Mouse (Mus musculus) forebrain, embryonic 10.5 days (tissue): Measurements from ENCODE around the gene AL607142.1. TPM values are rescaled to one million over a fixed set of nuclear protein-coding genes. Genes with fewer than 3 reads are reported as not detected.

Experiments used
- DNase-seq: peaks from one replicate; pipeline ENCODE4 v3.0.0-alpha.2; 2017; ENCODE audit warnings: low spot score; ENCODE audit errors: extremely low spot score
- H3K27ac ChIP-seq: fragments of 300-500 bp; sonication (generic); 2 replicates; pipeline ENCODE4 v1.5.1; 2016; ENCODE audit warnings: mild to moderate bottlenecking
- H3K27me3 ChIP-seq: fragments of 300-500 bp; sonication (generic); 2 replicates; pipeline ENCODE4 v1.6.1; 2016; ENCODE audit warnings: mild to moderate bottlenecking; ENCODE audit not compliant: poor library complexity, severe bottlenecking
- H3K36me3 ChIP-seq: fragments of 300-500 bp; sonication (generic); replicated peaks from 2 replicates; pipeline ENCODE4 v1.6.1; 2016; ENCODE audit warnings: mild to moderate bottlenecking, moderate library complexity
- H3K4me1 ChIP-seq: fragments of 300-500 bp; sonication (generic); 2 replicates; pipeline ENCODE4 v1.6.1; 2016
- H3K4me3 ChIP-seq: fragments of 300-500 bp; sonication (generic); 2 replicates; pipeline ENCODE4 v1.5.1; 2016; ENCODE audit warnings: mild to moderate bottlenecking, moderate library complexity
- H3K9me3 ChIP-seq: fragments of 300-500 bp; sonication (generic); 2 replicates; pipeline ENCODE4 v1.6.1; 2016; ENCODE audit warnings: mild to moderate bottlenecking, moderate library complexity
- WGBS: fragments of 180-500 bp; shearing (Covaris S2); methylation state at CpG from one replicate; pipeline ENCODE4 v1.1.7; 2016; 5-methylcytosine and 5-hydroxymethylcytosine counted together
- polyA plus RNA-seq: library from polyadenylated mRNA; unstranded; fragments of >200 nt; fragmentation: Nextera tagmentation; extraction: Ambion mirVana; gene quantifications from 2 replicates; pipeline ENCODE4 v1.2.1, GENCODE M21; 2016

Gene AL607142.1
- polyA plus RNA-seq, 1 experiment from 2014 or later, result not detected

- H3K27ac ChIP-seq, result no peak overlapping the region
- 91% methylated on average over 6 of the region's 6 CpGs for WGBS
These were observed 3.1 kb upstream of the AL607142.1 start for GRCm38 (mm10) chr4:120061727-120062126.

GRCm38 (mm10) chr4:120062198-120062597 lies 2.6 kb upstream of the AL607142.1 start:
- Histone ChIP-seq H3K27me3 (no peaks in the 10 kb centered on the region), H3K27ac (no peak overlapping the region), H3K4me3 (no peak overlapping the region), H3K36me3 (no peaks in the 10 kb centered on the region), H3K4me1 (peaks cover 9% of the 10 kb centered on the region), H3K9me3 (no peaks in the 10 kb centered on the region)
- no peak for DNase-seq
- 80% methylated on average over 6 of the region's 6 CpGs for WGBS

More at GRCm38 (mm10) chr4:120061727-120062126, 3.1 kb upstream of the AL607142.1 start:
- no peak for DNase-seq
- H3K4me1 ChIP-seq, result peaks cover 9% of the 10 kb centered on the region
- no peak overlapping the region for H3K4me3 ChIP-seq
- H3K27me3 ChIP-seq, result no peaks in the 10 kb centered on the region
- no peaks in the 10 kb centered on the region for H3K36me3 ChIP-seq
- H3K9me3 ChIP-seq, result no peaks in the 10 kb centered on the region

GRCm38 (mm10) chr4:120062754-120063153 lies 2.0 kb upstream of the AL607142.1 start:
- WGBS, result 95% methylated on average over 11 of the region's 11 CpGs
- Histone ChIP-seq H3K9me3 (no peaks in the 10 kb centered on the region), H3K4me3 (no peak overlapping the region), H3K27ac (no peak overlapping the region), H3K4me1 (peaks cover 9% of the 10 kb centered on the region), H3K27me3 (no peaks in the 10 kb centered on the region), H3K36me3 (no peaks in the 10 kb centered on the region)
- DNase-seq, result no peak

- no peaks in the 10 kb centered on the region for H3K36me3 ChIP-seq
- no peaks in the 10 kb centered on the region for H3K9me3 ChIP-seq
- H3K27me3 ChIP-seq, result no peaks in the 10 kb centered on the region
- 92% methylated on average over 20 of the region's 20 CpGs for WGBS
- H3K4me1 ChIP-seq, result peaks cover 9% of the 10 kb centered on the region
- no peak overlapping the region for H3K27ac ChIP-seq
- no peak for DNase-seq
- H3K4me3 ChIP-seq, result no peak overlapping the region
These were observed 1.3 kb upstream of the AL607142.1 start for GRCm38 (mm10) chr4:120063353-120064124.

- H3K4me1 ChIP-seq, result no peaks in the 10 kb centered on the region
- H3K27ac ChIP-seq, result no peak overlapping the region
- no peaks in the 10 kb centered on the region for H3K36me3 ChIP-seq
- no peak overlapping the region for H3K4me3 ChIP-seq
- no peaks in the 10 kb centered on the region for H3K9me3 ChIP-seq
- no peak for DNase-seq
- 0 out of 2 replicates have a peak, but pooled peaks cover 4% of the 10 kb centered on the region for H3K27me3 ChIP-seq
- 90% methylated on average over 9 of the region's 9 CpGs for WGBS
These were observed 2.2 kb downstream of the AL607142.1 start for GRCm38 (mm10) chr4:120066841-120067591.

GRCm38 (mm10) chr4:120067592-120068235 lies 2.9 kb downstream of the AL607142.1 start:
- no peaks in the 10 kb centered on the region for H3K36me3 ChIP-seq
- no peaks in the 10 kb centered on the region for H3K9me3 ChIP-seq
- H3K4me3 ChIP-seq, result no peak overlapping the region
- 87% methylated on average over 8 of the region's 8 CpGs for WGBS
- no peaks in the 10 kb centered on the region for H3K4me1 ChIP-seq
- no peak overlapping the region for H3K27ac ChIP-seq
- DNase-seq, result no peak
- 0 out of 2 replicates have a peak, but pooled peaks cover 4% of the 10 kb centered on the region for H3K27me3 ChIP-seq

GRCm38 (mm10) chr4:120068883-120069581 lies 4.2 kb downstream of the AL607142.1 start:
- Histone ChIP-seq H3K4me3 (no peak overlapping the region), H3K36me3 (no peaks in the 10 kb centered on the region), H3K27ac (no peak overlapping the region), H3K9me3 (no peaks in the 10 kb centered on the region), H3K4me1 (peaks cover 3% of the 10 kb centered on the region), H3K27me3 (0 out of 2 replicates have a peak, but pooled peaks cover 4% of the 10 kb centered on the region)
- no peak for DNase-seq
- WGBS, result 81% methylated on average over 3 of the region's 3 CpGs

- 0 out of 2 replicates have a peak, but pooled peaks cover 4% of the 10 kb centered on the region for H3K27me3 ChIP-seq
- peaks cover 9% of the 10 kb centered on the region for H3K4me1 ChIP-seq
- no peak overlapping the region for H3K4me3 ChIP-seq
- no peak overlapping the region for H3K27ac ChIP-seq
- H3K36me3 ChIP-seq, result no peaks in the 10 kb centered on the region
- H3K9me3 ChIP-seq, result no peaks in the 10 kb centered on the region
- DNase-seq, result no peak
- 83% methylated on average over 3 of the region's 3 CpGs for WGBS
These were observed 4.8 kb downstream of the AL607142.1 start for GRCm38 (mm10) chr4:120069582-120069980.

- Histone ChIP-seq H3K27ac (no peak overlapping the region), H3K36me3 (no peaks in the 10 kb centered on the region)
- WGBS, result 73% methylated on average over 3 of the region's 3 CpGs
These were observed 6.6 kb downstream of the AL607142.1 start for GRCm38 (mm10) chr4:120071411-120071810.

GRCm38 (mm10) chr4:120071842-120072507 lies 7.2 kb downstream of the AL607142.1 start:
- no peaks in the 10 kb centered on the region for H3K9me3 ChIP-seq
- 79% methylated on average over 15 of the region's 15 CpGs for WGBS
- H3K27me3 ChIP-seq, result 0 out of 2 replicates have a peak, but pooled peaks cover 4% of the 10 kb centered on the region
- H3K36me3 ChIP-seq, result no peaks in the 10 kb centered on the region
- peaks cover 14% of the 10 kb centered on the region for H3K4me1 ChIP-seq
- no peak for DNase-seq
- no peak overlapping the region for H3K4me3 ChIP-seq
- H3K27ac ChIP-seq, result no peak overlapping the region

More at GRCm38 (mm10) chr4:120071411-120071810, 6.6 kb downstream of the AL607142.1 start:
- DNase-seq, result no peak
- H3K9me3 ChIP-seq, result no peaks in the 10 kb centered on the region
- 0 out of 2 replicates have a peak, but pooled peaks cover 4% of the 10 kb centered on the region for H3K27me3 ChIP-seq
- peaks cover 14% of the 10 kb centered on the region for H3K4me1 ChIP-seq
- H3K4me3 ChIP-seq, result no peak overlapping the region

GRCm38 (mm10) chr4:120074061-120074460 lies 9.3 kb downstream of the AL607142.1 start:
- H3K9me3 ChIP-seq, result no peaks in the 10 kb centered on the region
- peaks cover 14% of the 10 kb centered on the region for H3K4me1 ChIP-seq
- 0 out of 2 replicates have a peak, but pooled peaks cover 4% of the 10 kb centered on the region for H3K27me3 ChIP-seq
- H3K27ac ChIP-seq, result 0 out of 2 replicates have a peak overlapping the region, but pooled peaks have one; percentile 8
- no peak overlapping the region for H3K4me3 ChIP-seq
- WGBS, result 72% methylated on average over 5 of the region's 5 CpGs
- no peak for DNase-seq
- no peaks in the 10 kb centered on the region for H3K36me3 ChIP-seq
